Mouse (Mus musculus): ENCODE results near the gene B3galt6. TPM values are rescaled to one million over a fixed set of nuclear protein-coding genes. Genes with fewer than 3 reads are reported as not detected.

Gene B3galt6
- polyA plus RNA-seq, 1 experiment from 2014 or later: 26.9 TPM

- no peak for ATAC-seq
- no peaks in the 10 kb centered on the region for H3K9me3 ChIP-seq
- no peaks in the 10 kb centered on the region for H3K27me3 ChIP-seq
- no peak overlapping the region for H3K4me3 ChIP-seq (replicated peaks)
- H3K9ac ChIP-seq (replicated peaks): no peak overlapping the region
- no peak overlapping the region for H3K27ac ChIP-seq
- no peak overlapping the region for H3K4me2 ChIP-seq (replicated peaks)
- H3K4me1 ChIP-seq (replicated peaks): peaks cover 25% of the 10 kb centered on the region
- H3K36me3 ChIP-seq: peaks cover 55% of the 10 kb centered on the region
Measured at GRCm38 (mm10) chr4:155947094-155947493, 45.4 kb downstream of the B3galt6 start.

- Histone ChIP-seq H3K9ac (replicated peaks) (peak overlapping the region; percentile 94), H3K4me1 (replicated peaks) (peaks cover 25% of the 10 kb centered on the region), H3K36me3 (peaks cover 27% of the 10 kb centered on the region), H3K9me3 (no peaks in the 10 kb centered on the region), H3K27me3 (peaks cover 10% of the 10 kb centered on the region; the same call in 1 of the 2 replicates), H3K4me2 (replicated peaks) (peak overlapping the region; percentile 88), H3K27ac (peak overlapping the region; percentile 82), H3K4me3 (replicated peaks) (peak overlapping the region; percentile 96)
- ATAC-seq: peak; percentile 2; the same call in 1 of the 2 replicates
- WGBS: under 1% methylated on average over 17 of the region's 17 CpGs
Measured at GRCm38 (mm10) chr4:155944271-155944670, 48.2 kb downstream of the B3galt6 start.

GRCm38 (mm10) chr4:155943534-155944249, 48.8 kb downstream of the B3galt6 start, which contains the start of gene Ube2j2:
Gene Ube2j2, plus strand, starts transcription at chr4:155943831.
- Histone ChIP-seq H3K9me3 (no peaks in the 10 kb centered on the region), H3K27me3 (peaks cover 10% of the 10 kb centered on the region; the same call in 1 of the 2 replicates), H3K9ac (replicated peaks) (peak within 1 kb of the TSS; percentile 94), H3K27ac (peak within 1 kb of the TSS; percentile 86), H3K4me2 (replicated peaks) (peak within 1 kb of the TSS; percentile 88), H3K4me3 (replicated peaks) (peak within 1 kb of the TSS; percentile 96), H3K36me3 (peaks cover 22% of the 10 kb centered on the region), H3K4me1 (replicated peaks) (peaks cover 25% of the 10 kb centered on the region)
- WGBS: under 1% methylated on average over 85 of the region's 85 CpGs
- ATAC-seq: peak; percentile 99

GRCm38 (mm10) chr4:155943049-155943452, 49.4 kb downstream of the B3galt6 start:
- Histone ChIP-seq H3K9me3 (no peaks in the 10 kb centered on the region), H3K36me3 (peaks cover 16% of the 10 kb centered on the region), H3K4me2 (replicated peaks) (peak overlapping the region; percentile 88), H3K27ac (peak overlapping the region; percentile 86), H3K9ac (replicated peaks) (peak overlapping the region; percentile 94), H3K4me1 (replicated peaks) (peaks cover 25% of the 10 kb centered on the region), H3K27me3 (peaks cover 10% of the 10 kb centered on the region; the same call in 1 of the 2 replicates), H3K4me3 (replicated peaks) (peak overlapping the region; percentile 96)
- under 1% methylated on average over 17 of the region's 17 CpGs for WGBS
- peak; percentile 68 for ATAC-seq

Other genes with a start within 250 kb of the B3galt6 start
- 82.1 and 84.8 TPM in 2 replicates for gene Atad3a, start 231.6 kb downstream of the B3galt6 start, polyA plus RNA-seq (2015; fragmentation: Nextera tagmentation; extraction: Ambion mirVana)
- gene Vwa1, start 218.0 kb downstream of the B3galt6 start, polyA plus RNA-seq (2015; fragmentation: Nextera tagmentation; extraction: Ambion mirVana): 18.7 and 20.9 TPM in 2 replicates
- gene Tmem88b, start 206.8 kb downstream of the B3galt6 start, polyA plus RNA-seq (2015; fragmentation: Nextera tagmentation; extraction: Ambion mirVana): 0.40 and 0.58 TPM in 2 replicates
- gene Ankrd65, start 202.2 kb downstream of the B3galt6 start, polyA plus RNA-seq (2015; fragmentation: Nextera tagmentation; extraction: Ambion mirVana): not detected in 2 replicates
- gene Mrpl20, start 189.8 kb downstream of the B3galt6 start, polyA plus RNA-seq (2015; fragmentation: Nextera tagmentation; extraction: Ambion mirVana): 259 and 262 TPM in 2 replicates
- 182 and 189 TPM in 2 replicates for gene Ccnl2, start 180.2 kb downstream of the B3galt6 start, polyA plus RNA-seq (2015; fragmentation: Nextera tagmentation; extraction: Ambion mirVana)
- 140 and 146 TPM in 2 replicates for gene Aurkaip1, start 161.4 kb downstream of the B3galt6 start, polyA plus RNA-seq (2015; fragmentation: Nextera tagmentation; extraction: Ambion mirVana)
- gene Mxra8, start 153.0 kb downstream of the B3galt6 start, polyA plus RNA-seq (2015; fragmentation: Nextera tagmentation; extraction: Ambion mirVana): 17.9 and 22.2 TPM in 2 replicates
- 8.1 and 8.4 TPM in 2 replicates for gene Dvl1, start 145.2 kb downstream of the B3galt6 start, polyA plus RNA-seq (2015; fragmentation: Nextera tagmentation; extraction: Ambion mirVana)
- gene Tas1r3, start 129.3 kb downstream of the B3galt6 start, polyA plus RNA-seq (2015; fragmentation: Nextera tagmentation; extraction: Ambion mirVana): 0.80 and 0.83 TPM in 2 replicates
- 22.1 and 24.5 TPM in 2 replicates for gene Cptp, start 123.2 kb downstream of the B3galt6 start, polyA plus RNA-seq (2015; fragmentation: Nextera tagmentation; extraction: Ambion mirVana)
- gene Ints11, start 123.1 kb downstream of the B3galt6 start, polyA plus RNA-seq (2015; fragmentation: Nextera tagmentation; extraction: Ambion mirVana): 85.3 and 88.6 TPM in 2 replicates
- 52.5 and 52.6 TPM in 2 replicates for gene Pusl1, start 100.9 kb downstream of the B3galt6 start, polyA plus RNA-seq (2015; fragmentation: Nextera tagmentation; extraction: Ambion mirVana)
- 66.0 and 73.5 TPM in 2 replicates for gene Acap3, start 100.8 kb downstream of the B3galt6 start, polyA plus RNA-seq (2015; fragmentation: Nextera tagmentation; extraction: Ambion mirVana)
- 128 and 135 TPM in 2 replicates for gene Ube2j2, start 48.8 kb downstream of the B3galt6 start, polyA plus RNA-seq (2015; fragmentation: Nextera tagmentation; extraction: Ambion mirVana)
- 8.2 and 11.0 TPM in 2 replicates for gene C1qtnf12, start 30.3 kb downstream of the B3galt6 start, polyA plus RNA-seq (2015; fragmentation: Nextera tagmentation; extraction: Ambion mirVana)
- gene Sdf4, start 223 bp upstream of the B3galt6 start, polyA plus RNA-seq (2015; fragmentation: Nextera tagmentation; extraction: Ambion mirVana): 125 and 128 TPM in 2 replicates
- gene Tnfrsf4, start 21.2 kb upstream of the B3galt6 start, polyA plus RNA-seq (2015; fragmentation: Nextera tagmentation; extraction: Ambion mirVana): 0.57 TPM in 2 replicates
- gene Tnfrsf18, start 33.5 kb upstream of the B3galt6 start, polyA plus RNA-seq (2015; fragmentation: Nextera tagmentation; extraction: Ambion mirVana): 2.0 and 2.3 TPM in 2 replicates
- not detected in 2 replicates for gene Ttll10, start 66.8 kb upstream of the B3galt6 start, polyA plus RNA-seq (2015; fragmentation: Nextera tagmentation; extraction: Ambion mirVana)
- gene 9430015G10Rik, start 117.3 kb upstream of the B3galt6 start, polyA plus RNA-seq (2015; fragmentation: Nextera tagmentation; extraction: Ambion mirVana): 36.6 and 40.6 TPM in 2 replicates
- 0.66 and 0.93 TPM in 2 replicates for gene Rnf223, start 137.9 kb upstream of the B3galt6 start, polyA plus RNA-seq (2015; fragmentation: Nextera tagmentation; extraction: Ambion mirVana)
- gene Agrn, start 204.8 kb upstream of the B3galt6 start, polyA plus RNA-seq (2015; fragmentation: Nextera tagmentation; extraction: Ambion mirVana): 129 and 142 TPM in 2 replicates
- 1.2 and 2.0 TPM in 2 replicates for gene Isg15, start 208.2 kb upstream of the B3galt6 start, polyA plus RNA-seq (2015; fragmentation: Nextera tagmentation; extraction: Ambion mirVana)
- 5.3 and 6.9 TPM in 2 replicates for gene AW011738, start 210.7 kb upstream of the B3galt6 start, polyA plus RNA-seq (2015; fragmentation: Nextera tagmentation; extraction: Ambion mirVana)
- gene Perm1, start 223.2 kb upstream of the B3galt6 start, polyA plus RNA-seq (2015; fragmentation: Nextera tagmentation; extraction: Ambion mirVana): 2.3 and 2.5 TPM in 2 replicates
- gene Plekhn1, start 242.2 kb upstream of the B3galt6 start, polyA plus RNA-seq (2015; fragmentation: Nextera tagmentation; extraction: Ambion mirVana): 26.4 and 28.3 TPM in 2 replicates
- 57.9 and 60.1 TPM in 2 replicates for gene Noc2l, start 243.4 kb upstream of the B3galt6 start, polyA plus RNA-seq (2015; fragmentation: Nextera tagmentation; extraction: Ambion mirVana)